Mouse (Mus musculus) kidney, postnatal 4 days (tissue): Measurements from ENCODE around the gene Rpa3.
A peak's percentile ranks its signal among the peaks of the same experiment; 100 is the strongest.

Experiments
- DNase-seq, 2 experiments: peaks; one replicate each; pipeline ENCODE4 v3.0.0; 2021; ENCODE audit warnings: mixed read lengths in 2 of 2

Gene Rpa3

GRCm38 (mm10) chr6:8259004-8259666, at the start of gene Rpa3, which contains the start of the genes Umad1 and Gm45062:
TSS of gene Rpa3 (minus strand) at chr6:8259173.
TSS of gene Umad1 (plus strand) at chr6:8259288.
TSS of gene Gm45062 (plus strand) at chr6:8259450.
- peak; percentile 96 to 98 for DNase-seq

GRCm38 (mm10) chr6:8307878-8308775, 49.2 kb upstream of the Rpa3 start:
- DNase-seq = no peak

- DNase-seq = no peak
Measured at GRCm38 (mm10) chr6:8299066-8299863, 40.3 kb upstream of the Rpa3 start.

- DNase-seq = no peak
Measured at GRCm38 (mm10) chr6:8294048-8294784, 35.2 kb upstream of the Rpa3 start.

GRCm38 (mm10) chr6:8288755-8289580, 30.0 kb upstream of the Rpa3 start:
- no peak for DNase-seq

DNA sequence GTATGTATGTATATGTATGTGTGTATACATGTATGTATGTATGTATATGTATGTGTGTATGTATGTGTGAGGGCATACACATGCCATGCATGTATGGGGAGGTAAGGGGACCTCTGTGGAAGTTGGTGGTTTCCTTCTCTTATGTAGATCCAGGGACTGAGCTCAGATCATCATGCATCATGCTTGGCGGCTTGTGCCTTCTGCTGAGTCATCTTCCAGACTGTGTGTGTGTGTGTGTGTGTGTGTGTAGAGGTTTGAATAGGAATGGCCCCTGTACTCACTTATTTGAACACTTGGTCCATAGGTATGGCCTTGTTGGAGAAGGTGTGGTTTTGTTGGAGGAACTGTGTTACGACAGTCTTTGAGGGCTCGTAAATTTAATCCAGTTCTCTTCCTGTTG, 27.2 kb upstream of the Rpa3 start:
- no peak for DNase-seq

DNA sequence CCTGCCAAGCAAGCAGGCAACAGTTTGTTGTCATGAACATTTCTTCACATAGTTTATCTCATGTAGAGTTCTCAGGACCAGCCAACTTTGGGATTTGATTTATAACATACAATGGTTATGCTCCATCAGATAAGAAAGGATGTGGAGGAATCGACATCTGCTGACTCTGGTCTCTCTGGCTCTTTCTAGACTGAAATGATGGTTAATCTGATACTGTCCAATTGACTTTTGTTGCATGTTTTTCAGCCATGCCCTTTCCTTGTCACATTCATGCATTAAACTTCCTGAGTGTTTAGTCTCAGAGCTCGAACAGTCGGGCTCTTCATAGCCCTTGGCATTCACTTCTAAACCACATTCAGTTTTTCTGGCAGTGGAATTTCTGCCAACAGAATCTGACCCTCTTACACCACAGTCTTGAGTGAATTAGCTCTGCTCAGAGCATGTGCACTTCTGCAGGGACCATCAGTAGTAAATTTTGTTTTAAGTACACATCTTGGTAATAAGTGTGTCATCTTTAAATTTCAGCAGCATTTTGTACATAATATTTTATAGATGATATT, 26.5 kb upstream of the Rpa3 start:
- no peak for DNase-seq

DNA sequence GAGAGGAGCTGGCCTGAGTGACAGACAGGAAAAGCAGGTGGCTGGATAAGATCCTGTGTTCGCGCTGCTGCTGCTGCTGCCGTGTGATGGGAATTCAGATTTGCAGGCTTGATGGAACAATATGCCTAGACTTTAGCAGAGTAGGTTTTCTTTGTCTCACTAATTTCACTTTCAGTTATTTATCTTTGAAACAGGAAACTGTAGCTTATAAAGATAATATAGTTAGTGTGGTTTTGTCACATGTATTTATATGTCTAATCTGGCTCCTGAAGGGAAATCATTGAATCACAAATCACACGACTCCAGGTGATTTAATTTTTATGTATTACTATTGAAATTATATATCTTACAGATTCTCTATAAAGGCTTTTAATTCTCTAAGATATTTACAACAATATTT, 24.3 kb upstream of the Rpa3 start:
- no peak for DNase-seq

- DNase-seq = peak in 1 of 2 experiments; percentile 8
Measured at GRCm38 (mm10) chr6:8278426-8279002, 19.5 kb upstream of the Rpa3 start.

GRCm38 (mm10) chr6:8276431-8276830, 17.5 kb upstream of the Rpa3 start:
- no peak for DNase-seq

GRCm38 (mm10) chr6:8275098-8275497, 16.1 kb upstream of the Rpa3 start:
- DNase-seq = peak; percentile 72 to 76

DNA sequence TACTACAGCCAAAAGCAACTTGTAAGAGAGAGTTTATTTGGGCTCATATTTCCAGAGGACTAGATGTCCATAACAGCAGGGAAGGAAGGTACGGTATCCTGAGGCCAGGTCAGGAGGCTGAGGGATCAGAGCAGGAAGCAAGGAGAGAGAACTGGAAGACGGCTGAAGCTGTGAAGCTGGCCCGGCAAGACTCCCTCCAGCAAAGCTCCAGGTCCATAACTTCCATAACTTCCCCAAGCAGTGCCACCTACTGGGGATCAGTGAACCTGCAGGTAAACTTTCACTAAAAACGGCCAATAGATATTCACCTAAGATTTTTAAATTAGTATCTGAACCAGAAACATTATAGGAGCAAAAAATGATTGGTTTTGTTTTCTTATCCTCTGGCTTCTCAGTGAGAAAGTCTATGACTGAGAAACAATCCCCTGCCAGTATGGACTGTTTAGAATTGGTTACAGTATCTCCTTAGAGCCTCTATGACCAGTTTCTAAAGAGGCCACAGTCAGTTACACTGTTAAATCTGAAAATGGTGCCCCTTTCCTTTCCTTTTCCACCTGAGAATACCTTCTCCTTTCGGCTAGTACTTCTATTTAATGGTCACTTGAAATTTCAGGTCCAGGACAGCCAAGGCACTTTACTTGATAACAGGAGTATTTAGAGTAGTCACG, 15.5 kb upstream of the Rpa3 start:
- DNase-seq = peak; percentile 73 to 75

GRCm38 (mm10) chr6:8271047-8271446, 12.1 kb upstream of the Rpa3 start:
- no peak for DNase-seq

DNA sequence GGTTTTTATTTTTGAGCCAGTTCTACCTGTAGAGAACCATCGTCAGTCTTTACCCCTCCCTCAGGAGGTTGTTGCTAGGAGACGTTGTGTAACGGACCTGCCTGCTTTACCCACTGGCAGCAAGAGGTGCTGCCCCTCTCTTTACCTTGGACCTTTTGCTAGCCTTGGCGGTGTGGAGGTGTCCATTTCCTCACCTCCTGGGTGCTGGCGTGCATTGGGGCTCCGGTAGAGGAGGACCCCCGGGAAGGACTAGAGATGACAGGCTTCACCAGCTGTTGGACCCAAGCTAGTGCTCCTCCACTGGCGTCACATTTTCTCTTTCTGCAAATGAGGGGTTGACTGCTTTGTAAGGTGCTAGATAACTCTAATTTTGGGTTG, 683 bp upstream of the Rpa3 start:
- DNase-seq = no peak

DNA sequence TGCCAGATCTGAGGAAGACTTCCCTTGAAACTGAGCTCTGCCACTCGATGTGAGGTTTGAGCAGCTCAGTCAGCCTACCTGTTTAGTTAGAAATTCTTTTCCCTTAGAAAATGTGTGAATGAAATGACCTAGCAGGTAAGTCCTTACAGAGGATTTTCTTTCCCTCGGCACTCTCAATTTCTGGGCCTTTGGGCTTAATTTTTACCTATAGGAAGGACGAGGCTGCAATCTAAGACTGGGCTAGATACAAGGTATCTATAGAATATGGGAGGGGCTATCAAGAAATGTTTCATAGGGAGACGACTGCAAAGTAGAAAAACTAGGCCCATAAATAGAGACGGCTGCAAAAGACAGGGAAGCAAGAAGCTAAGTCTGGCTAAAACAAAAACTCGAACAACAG, 657 bp downstream of the Rpa3 start:
- DNase-seq = no peak

DNA sequence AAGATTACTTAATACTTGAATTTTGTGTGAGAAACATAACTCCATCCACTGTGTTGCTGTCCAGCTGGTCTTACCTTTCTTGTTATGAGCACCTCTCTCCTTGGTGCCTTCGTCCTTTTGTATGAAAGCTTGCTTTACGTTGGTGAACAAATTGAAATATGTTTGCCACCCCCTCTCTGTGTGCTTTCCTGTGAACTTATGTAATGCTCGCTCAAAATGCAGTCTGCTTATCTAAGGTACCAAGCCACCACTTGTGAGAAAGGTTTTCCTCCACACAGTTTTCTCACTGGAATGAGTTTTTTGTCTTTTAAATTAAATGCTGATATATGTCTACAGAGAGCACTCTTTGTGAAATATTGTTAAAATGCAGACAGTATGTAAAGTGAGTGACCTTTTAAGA, 30.4 kb downstream of the Rpa3 start:
- no peak for DNase-seq

DNA sequence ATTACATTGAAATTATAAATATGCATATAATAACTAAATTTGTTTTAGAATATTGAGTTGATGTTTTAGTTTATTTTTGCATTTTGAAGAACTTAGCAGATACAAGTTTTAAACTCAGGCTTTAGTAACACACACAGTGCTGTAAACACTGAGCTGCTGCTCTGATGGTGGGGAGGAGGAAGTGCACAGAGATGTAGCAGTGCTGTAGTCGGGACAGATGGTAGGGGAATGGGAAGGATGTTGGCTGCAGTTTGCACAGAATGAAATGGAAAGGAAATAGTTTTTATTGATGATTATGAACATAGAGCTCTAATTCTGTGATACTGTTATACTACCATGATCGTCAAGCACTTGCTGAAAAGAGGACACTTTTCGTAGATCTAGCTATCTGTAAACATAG, 31.9 kb downstream of the Rpa3 start:
- DNase-seq = no peak

DNA sequence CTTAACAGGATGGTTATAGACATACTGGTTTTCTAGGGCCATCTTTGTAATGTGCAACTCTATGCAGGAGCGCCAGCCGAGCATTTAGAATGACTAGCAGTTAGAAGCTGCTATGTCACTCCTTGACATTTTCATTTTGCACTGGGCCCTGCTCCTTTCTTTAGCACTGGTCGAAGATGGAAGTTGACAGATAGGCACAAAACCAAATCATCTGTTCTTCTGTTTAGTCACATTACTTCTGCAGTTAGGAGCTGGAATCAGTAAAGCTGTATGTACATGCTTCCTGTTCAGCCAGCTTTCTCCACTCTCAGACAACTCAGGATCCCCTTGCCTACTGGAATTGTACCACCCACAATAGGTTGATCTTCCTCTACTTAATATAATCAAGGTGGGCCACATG, 48.3 kb downstream of the Rpa3 start:
- DNase-seq = no peak

DNA sequence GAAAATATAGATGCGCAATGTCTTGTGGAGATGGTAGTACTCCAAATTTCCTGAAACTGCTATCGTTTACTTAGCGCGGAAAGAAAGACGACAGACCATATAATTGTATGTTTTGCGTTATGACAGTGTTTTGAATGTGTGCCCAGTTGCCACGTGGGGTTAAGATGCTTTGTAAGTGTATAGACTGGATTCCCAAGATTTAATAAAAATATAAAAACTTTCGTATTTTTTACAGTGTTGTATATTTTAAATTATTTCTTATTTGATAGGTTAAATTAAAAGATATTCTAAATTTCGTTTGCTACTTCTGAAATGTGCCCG, 49.1 kb downstream of the Rpa3 start:
- peak; percentile 5 to 32 for DNase-seq
